ENCODE assay signal across 18 mouse cellular contexts in genomic region chr5:53042034-53042748, GRCm38 (mm10). TPM values are rescaled to one million over a fixed set of nuclear protein-coding genes. Genes with fewer than 3 reads are reported as not detected.
DNase-seq lines count a peak whose midpoint lies in the region; ATAC-seq and TF ChIP-seq lines count a peak whose summit lies in the region.
"Had no signal": no experiment of that assay in that cellular context is flagged by ENCODE, and none has a peak within 500 bp of the region (broad histone marks: within the 10 kb centered on the region; RNA-seq: fewer than 3 reads in every experiment).

No protein-coding gene starts in this region.

- no peaks in the 10 kb centered on the region for H3K36me3 ChIP-seq in midbrain, embryonic 13.5 days
- H3K36me3 ChIP-seq in midbrain, embryonic 11.5 days (ENCODE audit: control insufficient read depth, insufficient read depth, low read length), result no peaks in the 10 kb centered on the region
- H3K36me3 ChIP-seq in intestine, postnatal 0 days (ENCODE audit: control insufficient read depth, insufficient read depth), result no peaks in the 10 kb centered on the region
- H3K36me3 ChIP-seq: heart, embryonic 15.5 days; hindbrain, embryonic 13.5 days; kidney, embryonic 15.5 days; limb, embryonic 10.5 days had no signal

- 34% methylated on average over 5 of the region's 5 CpGs for WGBS in midbrain, embryonic 13.5 days
- WGBS in midbrain, embryonic 11.5 days, result 52% methylated on average over 5 of the region's 5 CpGs
- WGBS in intestine, postnatal 0 days, result 23% methylated on average over 5 of the region's 5 CpGs

- ATAC-seq in midbrain, embryonic 13.5 days, result peak; percentile 27; the same call in 1 of the 2 replicates
- no peak for ATAC-seq in midbrain, embryonic 11.5 days (ENCODE audit: low FRiP score)
- peak; percentile 48 for ATAC-seq in intestine, postnatal 0 days

- DNase-seq in gastrocnemius, postnatal 14 days, result peak; percentile 15
- no peak for DNase-seq in gastrocnemius, postnatal 10 days
- DNase-seq in midbrain, embryonic 11.5 days (ENCODE audit: low spot score, missing footprints), result no peak
- peak; percentile 28 for DNase-seq in yolk sac, embryonic 10.5 days (ENCODE audit: low spot score)
- no peak for DNase-seq in layer of hippocampus, adult 9-10 months (ENCODE audit: low spot score)
- DNase-seq in heart, adult 18-20 months, result no peak
- DNase-seq: thymus, adult 2 months had no signal

- H3K9ac ChIP-seq in midbrain, embryonic 13.5 days (replicated peaks), result no peak overlapping the region
- H3K9ac ChIP-seq in midbrain, embryonic 11.5 days (ENCODE audit: low read length), result no peak overlapping the region
- no peak overlapping the region for H3K9ac ChIP-seq in intestine, postnatal 0 days (ENCODE audit: low read depth, low read length)
- H3K9ac ChIP-seq: heart, embryonic 15.5 days; hindbrain, embryonic 13.5 days; kidney, embryonic 15.5 days had no signal

- intact Hi-C loops in gastrocnemius, postnatal 14 days (cut with DNase I; ENCODE audit: low total_unique reads), result no loop called here

- H3K4me1 ChIP-seq in midbrain, embryonic 13.5 days (replicated peaks), result no peaks in the 10 kb centered on the region; the same call in 1 of the 2 replicates
- no peaks in the 10 kb centered on the region for H3K4me1 ChIP-seq in midbrain, embryonic 11.5 days (ENCODE audit: control insufficient read depth, insufficient read depth, low read length)
- peaks cover 13% of the 10 kb centered on the region for H3K4me1 ChIP-seq in intestine, postnatal 0 days (replicated peaks; ENCODE audit: control insufficient read depth, insufficient read depth, low read length)
- H3K4me1 ChIP-seq: hindbrain, embryonic 13.5 days; kidney, embryonic 15.5 days; limb, embryonic 10.5 days had no signal

- no peak for TF ChIP-seq CTCF in intestine, postnatal 0 days (IDR thresholded peaks at IDR 0.05; ENCODE audit: low read depth)

- H3K27me3 ChIP-seq in midbrain, embryonic 13.5 days, result no peaks in the 10 kb centered on the region
- H3K27me3 ChIP-seq in midbrain, embryonic 11.5 days (ENCODE audit: control insufficient read depth, insufficient read depth, low read length), result no peaks in the 10 kb centered on the region
- H3K27me3 ChIP-seq in intestine, postnatal 0 days (replicated peaks; ENCODE audit: control insufficient read depth, insufficient read depth, low read length), result no peaks in the 10 kb centered on the region
- H3K27me3 ChIP-seq: heart, embryonic 15.5 days; hindbrain, embryonic 13.5 days; kidney, embryonic 15.5 days had no signal

- H3K27ac ChIP-seq in midbrain, embryonic 13.5 days, result no peak overlapping the region
- H3K27ac ChIP-seq in midbrain, embryonic 11.5 days (ENCODE audit: low read depth, low read length), result no peak overlapping the region
- H3K27ac ChIP-seq in intestine, postnatal 0 days (ENCODE audit: low read depth, low read length), result peak overlapping the region; percentile 88
- H3K27ac ChIP-seq: heart, embryonic 15.5 days; hindbrain, embryonic 13.5 days; kidney, embryonic 15.5 days; limb, embryonic 10.5 days had no signal

- no peak overlapping the region for H3K4me3 ChIP-seq in midbrain, embryonic 13.5 days (replicated peaks)
- no peak overlapping the region for H3K4me3 ChIP-seq in midbrain, embryonic 11.5 days (ENCODE audit: low read depth, low read length)
- H3K4me3 ChIP-seq in intestine, postnatal 0 days (ENCODE audit: low read depth, low read length), result no peak overlapping the region
- H3K4me3 ChIP-seq: heart, embryonic 15.5 days; hindbrain, embryonic 13.5 days; kidney, embryonic 15.5 days; limb, embryonic 10.5 days had no signal

- no peak overlapping the region for H3K4me2 ChIP-seq in midbrain, embryonic 13.5 days (replicated peaks)
- no peak overlapping the region for H3K4me2 ChIP-seq in midbrain, embryonic 11.5 days
- H3K4me2 ChIP-seq in intestine, postnatal 0 days (replicated peaks; ENCODE audit: low read depth), result no peak overlapping the region
- H3K4me2 ChIP-seq: heart, embryonic 15.5 days; hindbrain, embryonic 13.5 days; kidney, embryonic 15.5 days had no signal

- no peaks in the 10 kb centered on the region for H3K9me3 ChIP-seq in midbrain, embryonic 13.5 days
- no peaks in the 10 kb centered on the region for H3K9me3 ChIP-seq in midbrain, embryonic 11.5 days (ENCODE audit: control insufficient read depth, low read length)
- no peaks in the 10 kb centered on the region for H3K9me3 ChIP-seq in intestine, postnatal 0 days (ENCODE audit: control insufficient read depth)
- H3K9me3 ChIP-seq: heart, embryonic 15.5 days; hindbrain, embryonic 13.5 days; kidney, embryonic 15.5 days; limb, embryonic 10.5 days had no signal

RNA-seq across cellular contexts. Expression of gene Slc34a2, which starts 4.3 kb away (rescaled TPM):
- not detected for total RNA-seq in gastrocnemius, postnatal 14 days (2021)
- total RNA-seq in gastrocnemius, postnatal 10 days (2021), result not detected
- 0.04 TPM in 1 of 2 replicates, not detected in the other for polyA plus RNA-seq in midbrain, embryonic 13.5 days (2015; fragmentation: Nextera tagmentation; extraction: Ambion mirVana)
- not detected in 2 replicates for polyA plus RNA-seq in midbrain, embryonic 11.5 days (2014; fragmentation: Nextera tagmentation; extraction: Ambion mirVana)
- polyA plus RNA-seq in intestine, postnatal 0 days (2015; fragmentation: Nextera tagmentation; extraction: Ambion mirVana), result 132 and 161 TPM in 2 replicates
- under 1 TPM in 1 of 2 experiments, not detected in 1; 0.10 TPM for total RNA-seq in heart, adult 18-20 months (2021)
- total RNA-seq: adrenal gland, adult 18-20 months; megakaryocyte, adult 5-6 weeks; MEL had no signal
- polyA plus RNA-seq: hindbrain, embryonic 13.5 days; limb, embryonic 10.5 days; neural tube, embryonic 11.5 days; spleen, adult 2 months had no signal

Comparison
In these comparisons a context has a peak if more than half of its experiments do, and no peak if none do; other contexts are left out.
1. DNase-seq: peak in gastrocnemius, postnatal 14 days (single experiment) and yolk sac, embryonic 10.5 days (single experiment); none in gastrocnemius, postnatal 10 days (single experiment), midbrain, embryonic 11.5 days (single experiment), layer of hippocampus, adult 9-10 months (single experiment) and heart, adult 18-20 months (0 of 2).